Mouse (Mus musculus): ENCODE measurements around the gene Slc7a9.

- no peak for TF ChIP-seq POLR2A (IDR thresholded peaks at IDR 0.05; ENCODE audit: extremely low read depth, insufficient read depth, low read length)
- TF ChIP-seq CTCF (IDR thresholded peaks at IDR 0.05; ENCODE audit: low read depth, low read length): no peak
Observed at GRCm38 (mm10) chr7:35435266-35435665, 13.3 kb upstream of the Slc7a9 start.

Data from liver, adult 2 months (tissue).